Mouse (Mus musculus): ENCODE data around the gene Rab27a.

The Rab27a gene

DNA sequence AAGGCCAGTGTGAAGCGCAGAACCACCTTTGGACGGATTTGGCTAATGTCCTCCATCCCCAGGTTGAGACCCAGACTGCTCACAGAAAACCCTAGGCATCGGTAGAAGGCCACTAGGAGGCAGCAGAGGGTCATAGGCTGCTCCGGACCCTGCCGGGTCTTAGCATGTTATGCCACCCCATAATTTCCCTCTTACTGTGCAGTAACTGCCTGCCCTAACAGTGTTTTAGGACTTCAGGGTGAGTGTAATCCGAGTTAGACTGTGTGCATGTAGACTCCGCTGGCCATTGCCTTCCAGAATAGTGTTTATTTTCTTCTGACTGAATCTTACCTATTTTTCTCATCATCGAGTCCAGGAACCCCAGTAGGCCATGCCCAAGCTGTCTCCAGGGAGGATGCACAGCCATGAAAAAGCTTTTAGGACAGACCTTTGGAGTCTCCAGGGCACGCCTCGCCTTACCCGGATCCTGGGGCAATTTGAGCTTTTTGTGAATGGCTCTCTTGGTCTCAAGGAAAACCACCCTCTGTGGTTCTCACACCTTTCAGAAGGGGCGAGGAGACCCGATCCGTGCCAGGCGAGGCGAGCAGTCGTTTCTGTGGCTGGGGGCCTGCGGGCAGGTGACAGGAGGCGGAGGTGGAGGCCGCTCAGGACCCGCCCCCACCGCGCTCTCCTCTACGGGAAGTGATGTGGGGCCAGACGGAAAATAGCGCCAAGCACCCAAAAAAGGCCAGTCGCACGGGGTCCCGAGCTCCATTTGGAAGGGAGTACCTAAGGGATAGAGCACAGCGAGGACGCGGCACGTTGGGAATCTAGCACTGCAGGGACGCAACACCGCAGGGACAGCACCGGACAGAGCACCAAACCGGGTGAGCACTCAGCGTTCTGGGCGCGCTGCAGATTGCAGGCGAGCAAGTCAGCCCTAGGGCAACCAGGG lies at the start of gene Rab27a:
Gene Rab27a, plus strand, starts transcription at position 709 of the 934 bp plus-strand sequence.
- DNase-seq (ENCODE audit: low spot score) = peak; percentile 91

DNA sequence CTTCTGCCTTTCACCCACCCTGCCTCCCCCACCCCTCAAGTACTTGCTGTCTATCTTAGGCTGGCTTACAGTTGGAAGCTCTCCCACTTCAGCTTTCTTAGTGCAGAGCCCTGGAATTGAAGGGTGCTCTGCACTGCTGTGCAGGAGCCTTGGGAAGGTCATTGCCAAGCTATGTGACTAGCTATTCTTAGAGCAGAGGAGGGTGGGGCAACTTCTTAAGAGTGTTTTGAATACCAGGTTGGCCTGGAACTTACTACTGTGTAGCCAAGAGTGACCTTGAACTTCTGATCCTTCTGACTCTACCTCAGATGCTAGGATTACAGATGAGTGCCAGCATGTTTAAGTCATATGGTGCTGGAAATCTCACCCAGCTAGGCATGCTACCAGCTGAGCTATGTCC lies 48.5 kb upstream of the Rab27a start:
- no peak for DNase-seq (ENCODE audit: low spot score)

DNA sequence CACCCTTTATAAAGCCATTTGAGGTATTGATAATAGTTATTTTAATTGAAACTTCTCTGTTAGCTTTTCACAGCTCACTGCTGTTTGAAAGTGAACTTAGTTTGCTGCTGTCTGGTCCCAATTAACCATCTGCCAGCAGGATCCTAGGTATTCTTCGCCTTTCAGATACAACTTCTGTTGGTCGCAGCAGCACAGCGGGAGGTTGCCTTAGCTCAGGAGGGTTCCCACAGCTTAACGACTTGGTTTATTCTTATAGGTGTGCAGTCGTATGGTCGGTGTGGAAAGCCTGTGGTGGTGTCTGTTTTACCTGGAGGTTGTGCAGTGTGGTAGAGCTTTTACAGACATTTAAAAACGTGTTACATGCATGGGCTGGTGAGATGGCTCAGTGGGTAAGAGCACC lies 47.8 kb upstream of the Rab27a start:
- no peak for DNase-seq (ENCODE audit: low spot score)

DNA sequence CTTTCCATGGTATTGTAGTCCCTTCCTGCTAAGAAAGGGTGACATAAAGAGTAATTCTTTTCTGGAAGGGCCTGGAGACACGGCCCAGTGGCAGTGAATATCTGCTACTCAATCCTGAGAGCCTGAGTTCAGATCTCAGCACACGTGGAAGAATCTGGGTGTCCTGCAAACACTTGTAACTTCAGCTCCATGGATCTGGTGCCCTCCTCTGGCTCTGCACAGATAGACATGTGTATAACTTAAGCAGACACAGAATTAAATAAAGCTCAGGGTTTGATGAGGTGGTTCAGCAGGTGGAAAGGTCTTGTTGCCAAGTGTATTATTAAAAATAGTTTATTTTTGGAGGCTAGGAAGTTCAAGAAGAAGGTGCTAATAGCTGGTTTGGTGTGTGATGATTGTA lies 44.2 kb upstream of the Rab27a start:
- DNase-seq (ENCODE audit: low spot score) = no peak

DNA sequence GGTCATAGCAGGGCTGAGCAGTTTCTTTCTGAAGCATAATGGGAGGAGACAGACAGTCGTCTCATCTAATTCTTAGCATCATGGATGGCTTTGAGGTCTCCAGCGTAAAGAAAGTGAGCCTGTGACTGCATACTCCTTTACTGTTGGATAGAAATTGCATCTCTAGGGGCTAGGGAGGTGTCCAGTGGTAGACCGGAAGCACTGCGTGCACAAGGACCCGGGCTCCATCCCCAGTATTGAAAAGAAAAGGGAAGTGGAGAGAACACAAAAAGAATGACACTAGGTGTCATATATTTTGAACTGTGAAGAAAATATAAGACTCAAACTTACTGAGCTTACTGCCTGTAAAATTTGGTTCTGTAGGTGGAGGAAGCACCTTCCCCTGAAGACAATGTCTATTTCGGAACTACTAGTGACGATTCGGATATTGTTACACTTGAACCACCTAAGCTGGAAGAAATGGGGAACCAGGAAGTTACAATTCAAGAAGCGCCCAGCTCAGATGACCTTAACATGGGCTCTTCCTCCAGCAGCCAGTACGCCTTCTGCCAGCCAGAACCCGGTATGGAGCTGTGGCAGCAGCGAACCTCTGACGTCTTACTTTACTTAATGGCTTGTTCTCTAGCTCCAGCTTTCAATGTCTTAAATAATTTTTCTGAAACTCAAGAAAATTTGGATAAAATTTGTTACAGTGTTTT lies 43.2 kb upstream of the Rab27a start:
- no peak for DNase-seq (ENCODE audit: low spot score)

DNA sequence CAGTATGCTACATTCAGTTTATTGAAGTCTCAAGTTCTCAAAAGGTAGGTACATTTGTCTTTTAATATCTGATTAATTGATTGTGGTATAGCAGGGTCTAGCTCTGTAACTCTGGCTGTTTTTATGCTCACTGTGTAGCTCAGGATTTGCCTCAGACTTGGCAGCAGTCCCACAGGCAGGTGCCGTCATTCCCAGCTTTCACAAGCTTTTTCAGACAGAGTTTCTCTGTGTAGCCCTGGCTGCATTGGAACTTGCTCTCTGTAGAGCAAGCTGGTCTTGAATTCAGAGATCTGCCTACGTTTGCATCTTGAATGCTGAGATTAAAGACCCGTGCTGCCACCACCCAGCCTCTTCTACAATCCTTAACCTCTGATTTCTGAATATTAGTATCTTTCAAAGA lies 42.5 kb upstream of the Rab27a start:
- DNase-seq (ENCODE audit: low spot score) = no peak

DNA sequence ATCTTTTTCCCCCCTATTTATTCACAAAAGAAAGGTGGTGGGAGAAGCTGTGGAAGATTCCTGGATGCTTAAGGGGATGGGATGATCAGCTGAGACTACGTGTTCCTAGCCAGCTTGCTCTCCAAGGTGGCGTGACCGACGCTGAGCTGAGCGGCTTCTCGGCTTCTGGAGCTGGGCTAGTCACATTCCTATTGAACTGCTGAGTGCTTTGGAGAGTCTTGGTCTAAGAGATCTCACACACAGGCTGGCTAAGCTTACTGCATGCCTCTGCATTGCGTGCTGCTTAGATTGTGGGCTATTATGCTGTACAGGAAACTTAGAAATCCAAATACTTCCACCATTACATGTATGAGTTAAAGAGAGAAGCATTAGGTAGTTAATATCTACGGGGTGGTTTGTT lies 40.6 kb upstream of the Rab27a start:
- peak; percentile 58 for DNase-seq (ENCODE audit: low spot score)

DNA sequence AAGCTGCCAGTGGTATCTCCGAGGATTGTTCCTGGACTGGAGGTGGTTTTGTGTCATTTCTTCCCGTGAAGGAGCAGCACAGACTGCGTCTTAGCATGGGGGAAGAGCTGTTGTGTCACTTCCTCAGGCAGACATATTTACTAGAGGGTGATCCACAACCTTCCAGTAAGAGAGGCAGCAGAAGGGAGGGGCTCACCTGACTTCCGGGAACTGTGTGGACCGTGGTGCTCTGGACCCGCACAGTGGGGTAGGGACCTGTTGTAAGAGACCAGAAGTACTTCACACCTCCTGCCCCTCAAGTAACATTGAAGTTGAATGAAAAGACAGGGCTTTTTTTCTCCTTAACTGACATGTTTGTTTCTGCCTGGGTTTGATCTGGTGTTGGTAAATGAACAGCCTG lies 39.5 kb upstream of the Rab27a start:
- no peak for DNase-seq (ENCODE audit: low spot score)

DNA sequence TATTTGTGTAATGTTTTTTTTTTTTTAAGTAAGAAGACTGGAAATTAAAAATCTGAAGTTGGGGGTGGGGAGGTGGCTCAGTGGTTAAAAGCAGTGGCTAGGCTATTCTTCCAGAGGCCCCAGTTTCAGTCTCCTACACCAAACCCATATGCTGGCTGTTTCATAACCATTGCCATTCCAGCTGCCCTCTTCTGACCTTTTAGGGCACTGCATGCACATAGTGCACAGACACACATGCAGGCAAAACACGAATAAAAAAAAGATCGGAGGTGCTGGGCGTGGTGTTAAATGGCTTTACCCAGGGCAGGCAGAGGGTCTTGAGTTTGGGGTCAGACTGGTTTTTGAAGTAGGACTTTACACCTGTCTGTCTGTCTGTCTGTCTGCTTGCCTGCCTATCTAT lies 38.5 kb upstream of the Rab27a start:
- DNase-seq (ENCODE audit: low spot score) = no peak

DNA sequence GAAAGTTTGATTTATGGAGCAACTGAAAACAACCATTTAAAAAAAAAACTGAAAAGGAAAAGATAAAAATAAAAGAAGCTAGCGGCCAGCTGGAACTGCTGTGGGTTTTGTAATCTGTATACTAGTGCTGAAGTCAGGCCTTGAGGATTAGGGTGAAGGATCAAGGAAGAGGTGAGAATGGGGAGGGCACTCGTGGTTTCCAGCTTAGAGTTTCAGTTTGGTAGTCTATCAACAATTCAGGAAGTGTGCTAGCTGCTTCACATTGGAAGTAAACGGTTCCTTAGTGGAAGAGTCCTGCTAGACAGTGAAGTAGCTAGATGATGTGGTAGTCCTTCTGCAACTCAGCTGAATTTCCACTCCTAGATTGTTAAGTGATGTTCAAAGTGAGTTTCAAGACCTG lies 36.3 kb upstream of the Rab27a start:
- no peak for DNase-seq (ENCODE audit: low spot score)

DNA sequence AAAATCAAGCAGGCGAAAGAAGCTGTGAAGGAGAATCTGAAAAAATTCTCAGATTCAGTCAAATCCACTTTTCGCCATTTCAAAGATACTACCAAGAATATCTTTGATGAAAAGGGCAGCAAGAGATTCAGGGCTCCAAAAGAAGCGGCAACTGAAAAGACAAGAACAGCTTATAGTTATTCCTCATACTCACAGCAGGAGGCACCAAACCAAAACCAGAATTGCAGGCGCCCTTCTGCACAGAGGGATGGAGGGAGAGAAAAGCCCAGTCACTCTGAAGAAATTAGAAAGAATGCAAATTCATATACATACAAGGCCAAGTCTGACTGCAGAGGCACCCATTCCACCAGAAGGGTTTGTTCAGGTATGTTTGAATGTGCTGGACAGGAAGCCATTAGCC lies 32.0 kb upstream of the Rab27a start:
- no peak for DNase-seq (ENCODE audit: low spot score)

DNA sequence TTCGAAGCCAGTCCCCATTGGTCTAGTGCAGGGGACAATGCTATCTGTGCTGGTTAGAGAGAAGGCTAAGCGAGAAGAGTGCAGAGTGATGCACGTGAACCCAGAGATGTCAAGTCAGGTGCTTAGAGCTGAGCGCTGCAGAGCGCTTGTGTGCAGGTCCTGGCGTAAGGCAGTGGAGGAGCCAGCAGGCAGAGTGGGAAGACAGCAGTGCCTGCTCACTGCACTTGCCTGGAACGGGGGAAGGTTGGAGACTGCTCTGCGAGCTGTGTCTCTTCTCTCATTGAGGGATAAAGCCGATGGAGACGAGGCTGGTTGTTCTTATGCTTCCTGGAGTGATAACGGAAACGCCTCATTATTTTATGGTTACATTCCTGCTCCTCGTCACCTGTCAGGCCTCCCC lies 29.9 kb upstream of the Rab27a start:
- no peak for DNase-seq (ENCODE audit: low spot score)

DNA sequence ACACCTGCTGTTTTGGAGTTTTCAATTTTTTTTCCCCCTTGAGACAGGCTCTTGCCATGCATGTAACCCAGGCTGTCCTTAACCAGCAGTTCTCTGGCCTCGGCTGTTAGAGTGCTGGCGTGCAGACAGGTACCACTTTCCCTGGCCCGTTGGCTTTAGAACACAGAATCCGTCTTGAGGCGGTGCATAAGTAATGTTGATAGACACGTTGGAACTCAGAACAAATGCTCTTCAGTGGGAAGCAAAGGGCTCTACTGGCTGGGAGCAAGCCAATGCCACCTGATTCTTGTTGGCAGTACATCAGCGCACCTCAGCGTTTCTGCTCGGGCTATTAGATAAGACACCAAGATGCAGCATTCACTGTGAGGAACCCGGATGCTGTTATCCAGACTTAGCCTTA lies 24.8 kb upstream of the Rab27a start:
- peak; percentile 70 for DNase-seq (ENCODE audit: low spot score)

DNA sequence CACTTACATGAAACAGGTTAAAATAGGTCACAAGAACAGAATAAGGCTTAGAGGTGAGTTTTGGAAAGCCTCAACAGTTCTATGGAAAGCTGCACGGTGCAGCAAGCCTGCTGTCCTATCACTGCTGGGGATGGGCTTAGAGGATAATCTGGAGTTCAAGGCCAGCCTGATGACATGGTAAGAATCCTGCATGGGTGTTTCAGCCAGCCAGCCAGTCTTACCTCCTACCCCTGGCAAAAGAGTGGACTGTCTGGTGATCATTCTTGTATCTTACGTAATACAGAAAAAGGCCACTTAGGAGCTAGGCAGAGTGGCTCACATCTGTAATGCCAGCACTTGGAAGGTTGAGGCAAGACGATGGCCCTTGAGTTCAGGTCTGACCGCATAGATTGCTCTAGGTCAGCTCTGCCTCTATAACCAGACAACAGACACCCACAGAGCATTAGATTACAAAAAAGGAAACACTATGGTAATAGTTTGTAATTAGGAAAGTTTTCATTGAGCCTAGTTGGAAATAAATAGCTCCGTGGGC lies 24.0 kb upstream of the Rab27a start:
- DNase-seq (ENCODE audit: low spot score) = peak; percentile 45

DNA sequence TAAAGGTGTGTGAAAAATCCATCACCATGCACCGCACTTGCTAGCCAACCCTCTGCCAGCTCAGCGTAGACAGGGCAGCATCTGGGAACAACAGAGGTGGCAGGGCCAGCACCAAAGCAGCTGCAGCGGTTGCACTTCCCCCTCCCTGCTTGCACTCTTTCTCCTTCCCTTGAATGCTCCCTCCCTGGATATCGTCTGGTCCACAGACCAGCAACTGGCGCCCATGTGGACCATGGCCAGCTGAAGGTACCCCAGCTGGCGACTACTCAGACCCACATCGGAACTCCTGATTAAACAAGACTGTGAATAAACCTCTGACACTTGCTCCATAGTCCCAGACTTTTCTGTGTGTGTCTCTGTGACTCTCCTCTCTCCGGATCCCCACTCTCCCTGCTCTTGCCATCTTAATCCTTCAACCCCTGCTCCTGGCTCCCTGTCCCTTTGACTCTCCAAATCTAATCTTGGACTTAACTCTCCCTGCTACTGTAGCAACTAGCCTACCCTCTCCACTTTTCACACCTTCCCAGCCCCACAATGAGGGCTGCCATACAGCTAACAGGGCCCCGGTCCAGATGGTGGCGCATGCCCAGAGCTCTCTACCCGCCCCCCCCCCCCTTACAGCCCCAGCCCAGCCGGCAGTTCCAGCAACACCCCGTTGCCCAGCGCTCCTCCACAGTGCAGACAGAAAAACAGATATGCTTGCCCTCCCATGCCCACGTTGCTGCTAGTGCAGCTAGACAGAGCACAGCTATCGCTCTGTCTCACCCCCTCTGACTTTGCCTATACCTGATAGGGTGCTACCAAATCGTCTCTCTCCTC lies 18.6 kb upstream of the Rab27a start:
- no peak for DNase-seq (ENCODE audit: low spot score)

DNA sequence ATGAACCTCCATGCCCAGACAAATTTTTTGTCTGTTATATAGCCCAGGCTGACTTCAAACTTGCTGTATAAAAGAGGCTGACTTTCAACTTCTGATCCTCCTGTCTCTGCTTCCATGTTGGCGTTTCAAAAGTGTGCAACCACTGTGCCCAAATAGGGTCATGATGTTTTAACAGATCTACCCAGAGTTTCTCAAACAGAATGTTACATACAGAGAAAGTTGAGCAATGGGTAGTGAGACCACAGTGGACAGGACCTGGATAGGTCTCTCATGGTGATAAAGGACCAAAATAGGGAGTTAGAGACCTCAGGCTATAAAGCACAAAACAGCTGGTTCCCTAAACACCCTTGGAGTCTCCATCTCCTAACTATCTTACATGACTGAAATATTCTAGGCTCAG lies 14.2 kb upstream of the Rab27a start:
- DNase-seq (ENCODE audit: low spot score) = no peak

DNA sequence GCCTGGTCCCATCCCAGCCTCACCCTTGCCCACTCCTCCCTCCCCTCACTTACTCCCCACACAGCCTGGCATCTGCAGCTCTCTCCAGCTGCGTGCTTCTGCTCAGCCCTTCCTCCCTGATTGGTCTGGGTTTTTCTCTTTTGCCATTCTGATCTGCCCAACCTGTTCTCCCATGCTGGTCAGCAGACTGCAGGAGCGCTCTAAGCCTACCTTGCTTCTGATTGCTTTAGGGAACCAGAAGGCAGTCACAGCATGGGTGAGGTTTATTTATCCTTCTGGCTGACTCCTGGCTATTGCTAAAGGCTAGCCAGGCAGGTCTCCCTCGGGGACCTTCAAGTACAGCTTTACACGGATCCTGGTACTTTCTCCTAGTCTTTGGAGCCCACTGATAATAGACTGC lies 13.2 kb upstream of the Rab27a start:
- no peak for DNase-seq (ENCODE audit: low spot score)

DNA sequence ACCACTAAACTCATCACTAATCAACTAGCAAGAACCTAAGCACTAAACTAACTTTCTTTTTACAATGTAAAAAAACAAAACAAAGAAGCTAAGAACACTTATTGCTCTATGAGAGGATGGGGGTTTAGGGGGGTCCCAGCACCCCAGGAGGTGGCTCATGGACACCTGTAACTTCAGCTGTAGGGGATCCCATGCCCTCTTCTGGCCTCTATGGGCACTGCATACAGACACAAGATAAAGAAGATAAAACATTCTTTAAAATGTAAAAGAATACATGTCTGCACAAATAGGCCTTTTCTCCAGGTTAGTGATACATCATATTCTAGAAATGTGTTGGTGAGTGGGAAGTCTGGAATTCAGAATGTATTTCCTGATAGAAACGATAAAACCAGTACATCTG lies 11.2 kb upstream of the Rab27a start:
- DNase-seq (ENCODE audit: low spot score) = no peak

DNA sequence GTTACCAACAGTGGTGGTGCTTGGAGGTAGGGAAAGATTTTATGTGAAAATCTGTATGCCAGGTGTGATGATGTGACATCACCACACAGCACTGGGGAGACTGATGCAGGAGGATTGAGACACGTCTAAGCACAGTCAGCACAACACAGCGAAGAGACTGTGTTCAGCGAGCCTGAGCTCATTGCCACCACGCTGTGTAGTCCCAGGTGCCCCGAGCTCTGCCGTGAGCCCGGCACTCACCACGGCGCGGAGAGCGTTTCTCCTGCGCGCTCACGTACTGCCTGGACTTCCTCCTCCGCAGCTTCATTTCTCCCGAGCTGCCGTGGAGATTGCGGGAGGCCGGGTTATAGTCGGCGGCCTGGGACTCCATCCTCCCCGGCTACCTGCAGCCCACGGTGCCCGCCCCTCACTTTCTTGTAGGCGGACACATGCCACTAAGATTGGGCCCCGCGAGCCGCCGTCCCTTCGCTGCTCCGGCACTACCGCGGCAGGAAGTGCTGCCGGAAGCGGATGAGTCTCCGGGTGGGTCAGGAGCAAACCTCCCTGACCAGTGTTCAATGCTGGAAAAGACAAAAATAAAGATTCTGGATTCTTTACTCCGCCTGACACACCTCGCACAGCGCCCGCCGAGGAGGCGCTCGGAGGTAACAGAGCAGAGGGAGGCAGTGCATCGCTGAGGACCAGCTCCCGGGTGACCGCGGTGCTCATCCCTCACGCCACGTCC lies 5.3 kb upstream of the Rab27a start:
- peak; percentile 93 for DNase-seq (ENCODE audit: low spot score)

DNA sequence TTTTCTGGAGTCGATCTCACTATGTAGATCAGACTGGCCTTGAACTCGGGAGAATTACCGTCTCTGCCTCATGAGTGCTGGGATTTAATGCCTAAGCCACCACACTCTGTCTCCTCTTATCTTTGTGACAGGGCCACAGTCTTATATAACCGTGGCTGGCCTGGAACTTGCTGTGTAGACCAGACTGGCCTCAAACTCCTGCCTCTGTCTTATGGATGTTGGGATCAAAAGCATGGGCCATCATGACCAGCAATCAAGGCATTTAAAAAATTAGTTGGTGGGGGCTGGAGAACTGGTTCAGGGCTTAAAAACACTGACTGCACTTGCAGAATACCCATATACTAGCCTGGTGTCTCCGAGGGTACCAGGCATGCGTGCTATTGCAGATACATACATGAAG lies 4.6 kb upstream of the Rab27a start, which contains the start of gene Pigb:
Gene Pigb, minus strand, starts transcription at position 299 of the 400 bp plus-strand sequence.
- DNase-seq (ENCODE audit: low spot score) = no peak

DNA sequence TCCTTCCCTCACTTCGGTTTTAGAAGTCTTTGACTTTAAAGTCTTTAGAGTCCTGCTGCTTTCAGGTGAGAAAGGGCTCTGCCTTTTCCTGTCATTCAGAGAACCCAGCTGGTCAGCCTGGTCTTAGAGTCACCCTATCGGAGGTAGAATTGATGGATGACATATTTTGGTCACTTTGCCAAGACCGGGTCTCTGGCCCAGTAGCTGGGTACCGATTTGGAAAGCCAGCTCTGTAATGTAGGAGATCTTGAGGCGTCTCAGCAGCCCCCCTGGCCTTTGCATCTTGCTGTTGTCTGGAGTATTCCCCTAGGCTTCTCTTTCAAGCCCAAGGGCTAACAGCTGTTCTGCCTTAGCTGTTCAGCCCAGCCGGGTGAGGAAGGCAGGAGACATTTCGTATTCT lies 550 bp downstream of the Rab27a start:
- no peak for DNase-seq (ENCODE audit: low spot score)

DNA sequence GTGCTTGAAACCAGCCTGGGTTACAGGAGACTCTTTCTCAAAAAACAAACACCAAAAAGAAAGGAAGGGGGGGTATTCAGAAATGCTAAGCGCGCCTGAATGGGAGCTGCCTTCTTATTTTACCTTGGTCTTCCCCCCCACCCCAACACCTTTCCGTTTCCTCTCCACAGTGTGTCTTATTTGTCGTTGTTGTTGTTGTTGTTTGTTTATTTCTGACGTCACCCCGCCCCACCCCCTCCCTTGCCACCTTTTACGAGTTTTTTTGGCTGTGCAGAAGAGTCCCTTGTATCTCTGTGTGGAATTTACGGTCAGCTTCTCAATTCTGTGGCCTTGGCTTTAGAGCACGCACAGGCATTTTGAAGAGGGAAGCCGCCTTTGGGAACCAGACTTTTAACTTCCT lies 1.1 kb downstream of the Rab27a start:
- no peak for DNase-seq (ENCODE audit: low spot score)

Measured in lung, postnatal 25 days (tissue).